Mouse (Mus musculus) adrenal gland, postnatal 25 days (tissue): ENCODE data around the gene Abhd16a. TPM values are rescaled to one million over a fixed set of nuclear protein-coding genes. Genes with fewer than 3 reads are reported as not detected.

Experiments
- total RNA-seq: library from RNA; stranded (reverse); gene quantifications from 2 replicates; pipeline ENCODE4 v1.2.3, GENCODE M21; 2021

The Abhd16a gene
- total RNA-seq, 1 experiment from 2014 or later = 84.9 TPM

Other genes starting within 250 kb of the Abhd16a start
- gene Skiv2l, start 239.1 kb upstream of the Abhd16a start, total RNA-seq = 69.2 and 79.3 TPM in 2 replicates
- 57.9 and 61.6 TPM in 2 replicates for gene Nelfe, start 238.9 kb upstream of the Abhd16a start, total RNA-seq
- gene Cfb, start 226.7 kb upstream of the Abhd16a start, total RNA-seq = 6.5 and 18.6 TPM in 2 replicates
- 15.0 and 22.5 TPM in 2 replicates for gene Zbtb12, start 209.8 kb upstream of the Abhd16a start, total RNA-seq
- not detected in 2 replicates for gene Gm20547, start 207.2 kb upstream of the Abhd16a start, total RNA-seq
- gene C2, start 191.0 kb upstream of the Abhd16a start, total RNA-seq = 71.7 and 86.4 TPM in 2 replicates
- gene Ehmt2, start 190.8 kb upstream of the Abhd16a start, total RNA-seq = 158 and 186 TPM in 2 replicates
- gene Slc44a4, start 174.8 kb upstream of the Abhd16a start, total RNA-seq = 1.7 and 2.4 TPM in 2 replicates
- 26.1 and 27.6 TPM in 2 replicates for gene Neu1, start 158.0 kb upstream of the Abhd16a start, total RNA-seq
- 29.0 and 79.3 TPM in 2 replicates for gene Hspa1b, start 130.0 kb upstream of the Abhd16a start, total RNA-seq
- not detected in 2 replicates for gene Gm20481, start 119.4 kb upstream of the Abhd16a start, total RNA-seq
- gene Hspa1a, start 117.1 kb upstream of the Abhd16a start, total RNA-seq = 18.9 and 33.6 TPM in 2 replicates
- gene Hspa1l, start 116.6 kb upstream of the Abhd16a start, total RNA-seq = 0.27 TPM in 1 of 2 replicates, not detected in the other
- 39.6 and 51.2 TPM in 2 replicates for gene Lsm2, start 107.4 kb upstream of the Abhd16a start, total RNA-seq
- gene Vars, start 88.3 kb upstream of the Abhd16a start, total RNA-seq = 62.4 and 64.8 TPM in 2 replicates
- gene Vwa7, start 72.7 kb upstream of the Abhd16a start, total RNA-seq = 0.57 and 0.97 TPM in 2 replicates
- gene Sapcd1, start 61.2 kb upstream of the Abhd16a start, total RNA-seq = 0.61 TPM in 1 of 2 replicates, not detected in the other
- 1.3 and 1.6 TPM in 2 replicates for gene Msh5, start 42.5 kb upstream of the Abhd16a start, total RNA-seq
- 79.7 and 90.5 TPM in 2 replicates for gene Clic1, start 39.3 kb upstream of the Abhd16a start, total RNA-seq
- gene Ddah2, start 30.2 kb upstream of the Abhd16a start, total RNA-seq = 14.2 and 17.8 TPM in 2 replicates
- not detected in 2 replicates for gene Ly6g6c, start 23.9 kb upstream of the Abhd16a start, total RNA-seq
- 0.24 TPM in 1 of 2 replicates, not detected in the other for gene Mpig6b, start 23.1 kb upstream of the Abhd16a start, total RNA-seq
- gene Ly6g6e, start 12.4 kb upstream of the Abhd16a start, total RNA-seq = not detected in 2 replicates
- 1.5 and 2.0 TPM in 2 replicates for gene Ly6g6d, start 11.2 kb upstream of the Abhd16a start, total RNA-seq
- not detected in 2 replicates for gene Ly6g6f, start 3.7 kb upstream of the Abhd16a start, total RNA-seq
- not detected in 2 replicates for gene Ly6g5c, start 19.0 kb downstream of the Abhd16a start, total RNA-seq
- gene Ly6g5b, start 26.2 kb downstream of the Abhd16a start, total RNA-seq = 0.30 and 0.81 TPM in 2 replicates
- gene Gpank1, start 32.2 kb downstream of the Abhd16a start, total RNA-seq = 19.0 and 19.4 TPM in 2 replicates
- gene Csnk2b, start 32.8 kb downstream of the Abhd16a start, total RNA-seq = 201 and 272 TPM in 2 replicates
- 23.0 and 29.7 TPM in 2 replicates for gene D17H6S53E, start 37.1 kb downstream of the Abhd16a start, total RNA-seq
- 2.9 TPM in 1 of 2 replicates, not detected in the other for gene Apom, start 42.8 kb downstream of the Abhd16a start, total RNA-seq
- gene Bag6, start 45.9 kb downstream of the Abhd16a start, total RNA-seq = 403 and 461 TPM in 2 replicates
- gene Prrc2a, start 75.6 kb downstream of the Abhd16a start, total RNA-seq = 268 and 310 TPM in 2 replicates
- gene Aif1, start 86.8 kb downstream of the Abhd16a start, total RNA-seq = 2.3 and 3.0 TPM in 2 replicates
- 5.2 TPM in 1 of 2 replicates, not detected in the other for gene Lst1, start 99.2 kb downstream of the Abhd16a start, total RNA-seq
- 2.8 and 8.5 TPM in 2 replicates for gene Ltb, start 105.2 kb downstream of the Abhd16a start, total RNA-seq
- gene Tnf, start 112.7 kb downstream of the Abhd16a start, total RNA-seq = 0.58 and 0.76 TPM in 2 replicates
- 0.30 TPM in 1 of 2 replicates, not detected in the other for gene Lta, start 116.1 kb downstream of the Abhd16a start, total RNA-seq
- gene Gm16181, start 131.6 kb downstream of the Abhd16a start, total RNA-seq = not detected in 2 replicates
- 8.0 and 8.4 TPM in 2 replicates for gene Atp6v1g2, start 144.4 kb downstream of the Abhd16a start, total RNA-seq
- 18.3 and 24.1 TPM in 2 replicates for gene Nfkbil1, start 146.5 kb downstream of the Abhd16a start, total RNA-seq
- gene Ddx39b, start 152.5 kb downstream of the Abhd16a start, total RNA-seq = 237 and 249 TPM in 2 replicates
- gene H2-D1, start 173.5 kb downstream of the Abhd16a start, total RNA-seq = 86.1 and 109 TPM in 2 replicates
- gene H2-Q1, start 231.1 kb downstream of the Abhd16a start, total RNA-seq = 0.90 and 2.0 TPM in 2 replicates